Mouse (Mus musculus): ENCODE results near the gene Ccn6.

DNA sequence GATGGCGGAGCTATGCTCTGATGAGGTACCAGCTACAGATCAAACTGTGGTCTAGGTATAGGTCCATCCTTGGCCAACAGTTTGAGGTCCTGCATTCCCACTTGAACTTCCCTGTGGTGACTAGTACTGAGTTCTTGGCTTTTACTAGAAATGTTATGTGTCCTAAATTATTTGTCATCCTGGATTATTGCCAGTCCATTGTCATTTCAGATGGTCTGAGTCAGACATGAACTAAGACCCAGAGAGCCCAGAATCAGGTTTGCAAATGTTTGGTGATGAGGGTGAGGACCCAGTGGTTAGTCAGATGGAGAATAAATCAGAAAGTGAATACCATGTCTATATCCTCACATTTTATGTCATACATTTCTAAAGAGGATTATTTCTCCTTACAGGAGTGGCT lies 6.3 kb downstream of the Ccn6 start:
- TF ChIP-seq CTCF (IDR thresholded peaks at IDR 0.05) (no peak), POLR2A (IDR thresholded peaks at IDR 0.05; ENCODE audit: insufficient read depth, low read depth, low read length) (no peak)

All from heart, adult 2 months (tissue).